Mouse (Mus musculus): Measurements from ENCODE around the gene Glt8d1. TPM values are rescaled to one million over a fixed set of nuclear protein-coding genes. Genes with fewer than 3 reads are reported as not detected.

Gene Glt8d1
- polyA plus RNA-seq, 1 experiment: 23.1 TPM

- Histone ChIP-seq H3K79me2 (ENCODE audit: control insufficient read depth, insufficient read depth) (no peaks in the 10 kb centered on the region), H3K36me3 (ENCODE audit: control insufficient read depth, insufficient read depth) (no peaks in the 10 kb centered on the region), H3K4me2 (ENCODE audit: low read depth) (peak overlapping the region; percentile 55), H3K4me3 (no peak overlapping the region), H3ac (ENCODE audit: control insufficient read depth, insufficient read length) (no peak overlapping the region), H3K27me3 (ENCODE audit: control insufficient read depth, insufficient read depth, insufficient read length) (no peaks in the 10 kb centered on the region)
- TF ChIP-seq TCF3 (IDR thresholded peaks at IDR 0.05; ENCODE audit: insufficient read length, low read depth): no peak
- TF ChIP-seq USF1 (IDR thresholded peaks at IDR 0.05; ENCODE audit: low read depth): no peak
- no peak for TF ChIP-seq E2F4 (IDR thresholded peaks at IDR 0.05; ENCODE audit: insufficient read depth)
- no peak for TF ChIP-seq TCF12 (IDR thresholded peaks at IDR 0.05; ENCODE audit: insufficient read depth, poor library complexity, severe bottlenecking)
- TF ChIP-seq MYOD1 (IDR thresholded peaks at IDR 0.05; ENCODE audit: control insufficient read depth in 1 of 3, insufficient read length in 2 of 3, low read depth in 2 of 3): no peak
- no peak for TF ChIP-seq MAX (IDR thresholded peaks at IDR 0.05; ENCODE audit: low read depth)
- TF ChIP-seq MYOG (IDR thresholded peaks at IDR 0.05; ENCODE audit: control insufficient read depth in 1 of 3, insufficient read depth in 1 of 3, insufficient read length in 2 of 3, low read depth in 2 of 3): no peak
- no peak for TF ChIP-seq REST (IDR thresholded peaks at IDR 0.05; ENCODE audit: insufficient read depth, insufficient read length)
- TF ChIP-seq POLR2AphosphoS2 (IDR thresholded peaks at IDR 0.05; ENCODE audit: insufficient read length, low read depth): no peak
- no peak for TF ChIP-seq SRF (IDR thresholded peaks at IDR 0.05; ENCODE audit: control insufficient read depth, insufficient read length, low read depth)
- TF ChIP-seq CEBPB (IDR thresholded peaks at IDR 0.05; ENCODE audit: insufficient read depth, poor library complexity, severe bottlenecking): no peak
- TF ChIP-seq POLR2A (IDR thresholded peaks at IDR 0.05; ENCODE audit: insufficient read length, low read depth): no peak
Observed at GRCm38 (mm10) chr14:30974204-30974603, 27.0 kb upstream of the Glt8d1 start.

GRCm38 (mm10) chr14:30976222-30976621, 25.0 kb upstream of the Glt8d1 start:
- H3K4me2 ChIP-seq (ENCODE audit: low read depth): no peak overlapping the region
- H3ac ChIP-seq (ENCODE audit: control insufficient read depth, insufficient read length): no peak overlapping the region
- no peaks in the 10 kb centered on the region for H3K27me3 ChIP-seq (ENCODE audit: control insufficient read depth, insufficient read depth, insufficient read length)
- TF ChIP-seq USF1 (IDR thresholded peaks at IDR 0.05; ENCODE audit: low read depth) (no peak), MAX (IDR thresholded peaks at IDR 0.05; ENCODE audit: low read depth) (no peak), E2F4 (IDR thresholded peaks at IDR 0.05; ENCODE audit: insufficient read depth) (no peak)
- H3K79me2 ChIP-seq (ENCODE audit: control insufficient read depth, insufficient read depth): no peaks in the 10 kb centered on the region
- H3K4me3 ChIP-seq: no peak overlapping the region
- H3K36me3 ChIP-seq (ENCODE audit: control insufficient read depth, insufficient read depth): no peaks in the 10 kb centered on the region

GRCm38 (mm10) chr14:30996417-30996816, 4.8 kb upstream of the Glt8d1 start:
- TF ChIP-seq TCF12 (IDR thresholded peaks at IDR 0.05; ENCODE audit: insufficient read depth, poor library complexity, severe bottlenecking) (no peak), POLR2A (IDR thresholded peaks at IDR 0.05; ENCODE audit: insufficient read length, low read depth) (no peak), TCF3 (IDR thresholded peaks at IDR 0.05; ENCODE audit: insufficient read length, low read depth) (no peak), MYOD1 (IDR thresholded peaks at IDR 0.05; ENCODE audit: control insufficient read depth in 1 of 3, insufficient read length in 2 of 3, low read depth in 2 of 3) (no peak), MAX (IDR thresholded peaks at IDR 0.05; ENCODE audit: low read depth) (no peak), MYOG (IDR thresholded peaks at IDR 0.05; ENCODE audit: control insufficient read depth in 1 of 3, insufficient read depth in 1 of 3, insufficient read length in 2 of 3, low read depth in 2 of 3) (no peak), E2F4 (IDR thresholded peaks at IDR 0.05; ENCODE audit: insufficient read depth) (no peak), USF1 (IDR thresholded peaks at IDR 0.05; ENCODE audit: low read depth) (no peak)
- H3K4me2 ChIP-seq (ENCODE audit: low read depth): no peak overlapping the region
- peaks cover 8% of the 10 kb centered on the region for H3K36me3 ChIP-seq (ENCODE audit: control insufficient read depth, insufficient read depth)
- peaks cover 19% of the 10 kb centered on the region for H3K79me2 ChIP-seq (ENCODE audit: control insufficient read depth, insufficient read depth)
- H3K27me3 ChIP-seq (ENCODE audit: control insufficient read depth, insufficient read depth, insufficient read length): no peaks in the 10 kb centered on the region
- H3ac ChIP-seq (ENCODE audit: control insufficient read depth, insufficient read length): no peak overlapping the region
- no peak overlapping the region for H3K4me3 ChIP-seq

GRCm38 (mm10) chr14:31000356-31000755, 844 bp upstream of the Glt8d1 start:
- H3K36me3 ChIP-seq (ENCODE audit: control insufficient read depth, insufficient read depth): peaks cover 8% of the 10 kb centered on the region
- H3K4me2 ChIP-seq (ENCODE audit: low read depth): peak overlapping the region; percentile 88
- H3K27me3 ChIP-seq (ENCODE audit: control insufficient read depth, insufficient read depth, insufficient read length): no peaks in the 10 kb centered on the region
- no peak for TF ChIP-seq E2F4 (IDR thresholded peaks at IDR 0.05; ENCODE audit: insufficient read depth)
- TF ChIP-seq CEBPB (IDR thresholded peaks at IDR 0.05; ENCODE audit: insufficient read depth, poor library complexity, severe bottlenecking): no peak
- TF ChIP-seq REST (IDR thresholded peaks at IDR 0.05; ENCODE audit: insufficient read depth, insufficient read length): no peak
- TF ChIP-seq MYOG (IDR thresholded peaks at IDR 0.05; ENCODE audit: control insufficient read depth in 1 of 3, insufficient read depth in 1 of 3, insufficient read length in 2 of 3, low read depth in 2 of 3): no peak
- no peak for TF ChIP-seq USF1 (IDR thresholded peaks at IDR 0.05; ENCODE audit: low read depth)
- TF ChIP-seq TCF12 (IDR thresholded peaks at IDR 0.05; ENCODE audit: insufficient read depth, poor library complexity, severe bottlenecking): no peak
- TF ChIP-seq MAX (IDR thresholded peaks at IDR 0.05; ENCODE audit: low read depth): no peak
- TF ChIP-seq POLR2A (IDR thresholded peaks at IDR 0.05; ENCODE audit: insufficient read length, low read depth): no peak
- TF ChIP-seq TCF3 (IDR thresholded peaks at IDR 0.05; ENCODE audit: insufficient read length, low read depth): no peak
- TF ChIP-seq POLR2AphosphoS2 (IDR thresholded peaks at IDR 0.05; ENCODE audit: insufficient read length, low read depth): no peak
- TF ChIP-seq SRF (IDR thresholded peaks at IDR 0.05; ENCODE audit: control insufficient read depth, insufficient read length, low read depth): no peak
- H3K4me3 ChIP-seq: peak overlapping the region; percentile 85
- H3ac ChIP-seq (ENCODE audit: control insufficient read depth, insufficient read length): peak overlapping the region; percentile 72
- peaks cover 19% of the 10 kb centered on the region for H3K79me2 ChIP-seq (ENCODE audit: control insufficient read depth, insufficient read depth)

- H3ac ChIP-seq (ENCODE audit: control insufficient read depth, insufficient read length): peak overlapping the region; percentile 72
- H3K79me2 ChIP-seq (ENCODE audit: control insufficient read depth, insufficient read depth): peaks cover 19% of the 10 kb centered on the region
- no peak for TF ChIP-seq MYOD1 (IDR thresholded peaks at IDR 0.05; ENCODE audit: control insufficient read depth in 1 of 3, insufficient read length in 2 of 3, low read depth in 2 of 3)
- TF ChIP-seq TCF12 (IDR thresholded peaks at IDR 0.05; ENCODE audit: insufficient read depth, poor library complexity, severe bottlenecking): no peak
- TF ChIP-seq E2F4 (IDR thresholded peaks at IDR 0.05; ENCODE audit: insufficient read depth): no peak
- no peak for TF ChIP-seq MYOG (IDR thresholded peaks at IDR 0.05; ENCODE audit: control insufficient read depth in 1 of 3, insufficient read depth in 1 of 3, insufficient read length in 2 of 3, low read depth in 2 of 3)
- TF ChIP-seq SRF (IDR thresholded peaks at IDR 0.05; ENCODE audit: control insufficient read depth, insufficient read length, low read depth): no peak
- TF ChIP-seq TCF3 (IDR thresholded peaks at IDR 0.05; ENCODE audit: insufficient read length, low read depth): no peak
- no peak for TF ChIP-seq POLR2A (IDR thresholded peaks at IDR 0.05; ENCODE audit: insufficient read length, low read depth)
- TF ChIP-seq CEBPB (IDR thresholded peaks at IDR 0.05; ENCODE audit: insufficient read depth, poor library complexity, severe bottlenecking): no peak
- TF ChIP-seq USF1 (IDR thresholded peaks at IDR 0.05; ENCODE audit: low read depth): no peak
- TF ChIP-seq POLR2AphosphoS2 (IDR thresholded peaks at IDR 0.05; ENCODE audit: insufficient read length, low read depth): no peak
- no peak for TF ChIP-seq MAX (IDR thresholded peaks at IDR 0.05; ENCODE audit: low read depth)
- no peak for TF ChIP-seq REST (IDR thresholded peaks at IDR 0.05; ENCODE audit: insufficient read depth, insufficient read length)
- H3K27me3 ChIP-seq (ENCODE audit: control insufficient read depth, insufficient read depth, insufficient read length): no peaks in the 10 kb centered on the region
- peak overlapping the region; percentile 85 for H3K4me3 ChIP-seq
- peaks cover 8% of the 10 kb centered on the region for H3K36me3 ChIP-seq (ENCODE audit: control insufficient read depth, insufficient read depth)
- peak overlapping the region; percentile 88 for H3K4me2 ChIP-seq (ENCODE audit: low read depth)
Observed at GRCm38 (mm10) chr14:31000816-31001306, 339 bp upstream of the Glt8d1 start.
